Mouse (Mus musculus) c-Kit-negative CD71-positive TER-119-positive erythroid progenitor cells, embryonic 14.5 days (primary cell): ENCODE results near the gene Nfkb1.

Source experiments
- DNase-seq: peaks from one replicate; pipeline ENCODE4 v3.0.0-alpha.2; 2013; ENCODE audit warnings: low read depth, low spot score

Nfkb1 gene

GRCm38 (mm10) chr3:135546212-135546923, 145.0 kb downstream of the Nfkb1 start:
- DNase-seq, result no peak
